Mouse (Mus musculus): ENCODE results near the gene Mkrn1.

GRCm38 (mm10) chr6:39469427-39469826, 49.2 kb upstream of the Mkrn1 start:
- TF ChIP-seq POLR2A (IDR thresholded peaks at IDR 0.05; ENCODE audit: control insufficient read depth, extremely low read depth, insufficient read depth, low read length, poor library complexity), result no peak
- no peak for TF ChIP-seq CTCF (IDR thresholded peaks at IDR 0.05; ENCODE audit: borderline replicate concordance, control insufficient read depth, extremely low read depth, insufficient read depth, low read length, poor library complexity)
